Mouse (Mus musculus): ENCODE measurements around the gene Tax1bp3. TPM values are rescaled to one million over a fixed set of nuclear protein-coding genes. Genes with fewer than 3 reads are reported as not detected.

The Tax1bp3 gene
- polyA plus RNA-seq, 1 experiment from 2014 or later = 227 TPM

DNA sequence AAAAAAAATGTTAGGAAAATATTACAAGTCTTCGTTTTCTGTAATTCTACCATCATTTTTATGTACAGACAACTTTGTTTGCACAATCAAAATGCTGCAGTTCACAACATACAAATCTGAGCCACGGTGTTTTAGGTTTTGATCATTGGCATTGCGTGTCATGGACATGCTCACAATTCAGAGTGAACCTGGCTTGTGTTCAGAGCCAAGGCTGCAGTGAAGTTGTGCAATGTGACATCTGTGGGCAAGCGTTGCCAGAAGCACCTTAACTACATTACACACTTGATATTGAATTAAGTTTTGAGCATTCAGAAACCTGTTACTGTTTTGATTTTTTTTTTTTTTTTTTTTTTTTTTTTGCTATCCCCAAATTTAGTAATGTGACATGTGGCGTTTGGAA, 53.2 kb downstream of the Tax1bp3 start:
- DNase-seq (ENCODE audit: low spot score) (no peak), ATAC-seq (replicated peaks; ENCODE audit: low FRiP score, low read depth) (no peak)
- Histone ChIP-seq H3K9me3 (replicated peaks; ENCODE audit: low read length) (no peaks in the 10 kb centered on the region), H3K27me3 (ENCODE audit: insufficient read depth, low read length) (no peaks in the 10 kb centered on the region), H3K36me3 (ENCODE audit: insufficient read depth, low read length) (no peaks in the 10 kb centered on the region), H3K27ac (no peak overlapping the region), H3K9ac (ENCODE audit: low read depth, low read length) (no peak overlapping the region), H3K4me1 (replicated peaks; ENCODE audit: insufficient read depth, low read length) (no peaks in the 10 kb centered on the region), H3K4me2 (ENCODE audit: low read length) (no peak overlapping the region), H3K4me3 (replicated peaks; ENCODE audit: low read depth, low read length) (no peak overlapping the region)
- no peak for TF ChIP-seq CTCF (IDR thresholded peaks at IDR 0.05; ENCODE audit: low read depth)
- WGBS = 84% methylated on average over 5 of the region's 5 CpGs

DNA sequence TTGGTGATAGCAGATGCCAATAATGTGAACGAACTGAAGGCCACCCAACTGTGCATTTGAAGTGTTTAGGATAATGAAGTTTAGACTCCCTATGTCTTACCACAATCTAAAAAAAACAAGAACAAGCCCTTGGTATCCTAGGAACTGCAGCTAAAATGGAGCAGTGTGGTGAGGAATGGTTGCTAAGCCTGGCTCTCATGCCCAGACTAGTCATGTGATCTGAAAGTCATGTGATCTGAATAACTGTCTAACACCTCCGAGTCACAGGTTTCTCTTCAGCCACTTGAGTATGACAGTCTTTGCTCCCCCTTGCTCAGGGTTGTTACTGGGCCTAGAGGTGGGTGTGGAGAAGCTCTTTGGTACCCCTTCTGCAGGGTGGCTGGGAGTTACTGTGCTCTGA, 55.6 kb downstream of the Tax1bp3 start:
- no peak for DNase-seq (ENCODE audit: low spot score)
- Histone ChIP-seq H3K27ac (no peak overlapping the region), H3K27me3 (ENCODE audit: insufficient read depth, low read length) (no peaks in the 10 kb centered on the region), H3K4me1 (replicated peaks; ENCODE audit: insufficient read depth, low read length) (no peaks in the 10 kb centered on the region), H3K36me3 (ENCODE audit: insufficient read depth, low read length) (no peaks in the 10 kb centered on the region), H3K9me3 (replicated peaks; ENCODE audit: low read length) (no peaks in the 10 kb centered on the region), H3K4me3 (replicated peaks; ENCODE audit: low read depth, low read length) (no peak overlapping the region), H3K4me2 (ENCODE audit: low read length) (no peak overlapping the region), H3K9ac (ENCODE audit: low read depth, low read length) (no peak overlapping the region)
- no peak for ATAC-seq (replicated peaks; ENCODE audit: low FRiP score, low read depth)
- TF ChIP-seq CTCF (IDR thresholded peaks at IDR 0.05; ENCODE audit: low read depth) = no peak
- WGBS = 62% methylated on average over 2 of the region's 2 CpGs

Other genes with a start within 250 kb of the Tax1bp3 start
- 9.9 and 10.0 TPM in 2 replicates for gene Atp2a3, start 215.9 kb upstream of the Tax1bp3 start, polyA plus RNA-seq (2015; fragmentation: Nextera tagmentation; extraction: Ambion mirVana)
- gene P2rx1, start 178.0 kb upstream of the Tax1bp3 start, polyA plus RNA-seq (2015; fragmentation: Nextera tagmentation; extraction: Ambion mirVana) = 2.4 and 2.6 TPM in 2 replicates
- gene Camkk1, start 158.1 kb upstream of the Tax1bp3 start, polyA plus RNA-seq (2015; fragmentation: Nextera tagmentation; extraction: Ambion mirVana) = 4.3 and 5.4 TPM in 2 replicates
- gene Ncbp3, start 129.3 kb upstream of the Tax1bp3 start, polyA plus RNA-seq (2015; fragmentation: Nextera tagmentation; extraction: Ambion mirVana) = 6.2 and 6.6 TPM in 2 replicates
- gene Itgae, start 86.5 kb upstream of the Tax1bp3 start, polyA plus RNA-seq (2015; fragmentation: Nextera tagmentation; extraction: Ambion mirVana) = 0.14 and 0.22 TPM in 2 replicates
- 7.3 and 8.5 TPM in 2 replicates for gene Haspin, start 38.8 kb upstream of the Tax1bp3 start, polyA plus RNA-seq (2015; fragmentation: Nextera tagmentation; extraction: Ambion mirVana)
- 1.3 and 1.6 TPM in 2 replicates for gene P2rx5, start 16.7 kb upstream of the Tax1bp3 start, polyA plus RNA-seq (2015; fragmentation: Nextera tagmentation; extraction: Ambion mirVana)
- 182 and 187 TPM in 2 replicates for gene Emc6, start within 50 bp of the Tax1bp3 start, polyA plus RNA-seq (2015; fragmentation: Nextera tagmentation; extraction: Ambion mirVana)
- gene Ctns, start 22.0 kb downstream of the Tax1bp3 start, polyA plus RNA-seq (2015; fragmentation: Nextera tagmentation; extraction: Ambion mirVana) = 21.7 and 22.8 TPM in 2 replicates
- 3.8 and 3.9 TPM in 2 replicates for gene Shpk, start 22.4 kb downstream of the Tax1bp3 start, polyA plus RNA-seq (2015; fragmentation: Nextera tagmentation; extraction: Ambion mirVana)
- gene Trpv1, start 57.2 kb downstream of the Tax1bp3 start, polyA plus RNA-seq (2015; fragmentation: Nextera tagmentation; extraction: Ambion mirVana) = not detected in 2 replicates
- gene Trpv3, start 90.3 kb downstream of the Tax1bp3 start, polyA plus RNA-seq (2015; fragmentation: Nextera tagmentation; extraction: Ambion mirVana) = 0.16 and 0.19 TPM in 2 replicates
- 62.8 and 68.6 TPM in 2 replicates for gene Aspa, start 152.5 kb downstream of the Tax1bp3 start, polyA plus RNA-seq (2015; fragmentation: Nextera tagmentation; extraction: Ambion mirVana)
- not detected in 2 replicates for gene Gm49340, start 152.7 kb downstream of the Tax1bp3 start, polyA plus RNA-seq (2015; fragmentation: Nextera tagmentation; extraction: Ambion mirVana)
- gene Spata22, start 152.7 kb downstream of the Tax1bp3 start, polyA plus RNA-seq (2015; fragmentation: Nextera tagmentation; extraction: Ambion mirVana) = 0.26 and 0.28 TPM in 2 replicates
- gene Olfr20, start 173.7 kb downstream of the Tax1bp3 start, polyA plus RNA-seq (2015; fragmentation: Nextera tagmentation; extraction: Ambion mirVana) = not detected in 2 replicates
- gene Olfr376, start 194.2 kb downstream of the Tax1bp3 start, polyA plus RNA-seq (2015; fragmentation: Nextera tagmentation; extraction: Ambion mirVana) = not detected in 2 replicates
- gene Olfr1, start 222.5 kb downstream of the Tax1bp3 start, polyA plus RNA-seq (2015; fragmentation: Nextera tagmentation; extraction: Ambion mirVana) = not detected in 2 replicates